Mouse (Mus musculus) CD4-positive naive resting alpha-beta T cell, adult 76 days (primary cell): Measurements from ENCODE around the gene Gm49320. TPM values are rescaled to one million over a fixed set of nuclear protein-coding genes. Genes with fewer than 3 reads are reported as not detected.

Experiments used
- total RNA-seq: library from RNA; stranded (reverse); gene quantifications from one replicate; pipeline ENCODE4 v1.2.4, GENCODE M21; 2023

The Gm49320 gene
- total RNA-seq: not detected

GRCm38 (mm10) chr8:4238434-4239192, at the start of gene Gm49320, which contains the start of gene Map2k7:
TSS of gene Gm49320 (plus strand) at chr8:4238865.
TSS of gene Map2k7 (plus strand) at chr8:4238740.

DNA sequence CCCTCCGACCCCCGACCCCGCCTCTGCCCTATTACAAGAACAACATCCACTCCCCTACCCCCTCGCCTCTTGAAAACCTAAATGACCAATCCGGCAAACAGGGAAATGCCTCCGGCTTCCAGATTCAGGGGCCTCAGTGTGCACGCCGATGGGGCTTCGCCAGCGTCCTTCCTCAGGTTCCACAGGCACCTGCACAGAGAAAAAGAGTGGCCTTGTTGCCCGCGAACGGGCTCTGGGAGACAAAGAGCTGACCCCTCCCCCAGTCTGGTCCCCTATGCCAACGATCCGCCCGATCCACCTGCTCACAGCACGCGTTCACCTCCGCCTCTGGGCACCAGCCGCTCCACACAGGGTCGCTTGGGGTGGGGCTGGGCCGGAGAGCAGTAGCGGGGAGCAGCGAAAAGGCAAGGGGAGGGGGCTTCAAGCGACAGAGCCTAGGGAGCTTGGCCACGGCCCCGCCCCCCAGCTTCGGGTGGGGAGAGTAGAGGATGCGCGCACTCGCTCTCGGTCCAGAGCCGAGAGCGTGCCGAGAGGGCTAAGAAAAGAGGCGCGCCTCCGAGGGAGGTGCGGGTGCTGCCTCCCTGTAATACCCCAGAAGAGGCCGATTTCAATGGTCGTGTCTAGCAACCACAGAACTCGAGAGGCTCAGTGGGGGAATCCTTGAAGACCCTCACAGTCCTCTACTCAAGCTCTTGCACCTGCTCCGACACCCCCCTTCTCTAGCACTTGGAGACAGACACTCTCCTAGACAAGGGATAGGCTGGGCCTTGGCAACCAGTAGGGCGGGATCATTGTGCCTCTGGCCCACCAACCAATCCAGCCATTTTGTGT, 21.7 kb upstream of the Gm49320 start, which contains the start of gene Prr36:
Gene Prr36 (minus strand): TSS at position 669 of the 831 bp plus-strand sequence.

DNA sequence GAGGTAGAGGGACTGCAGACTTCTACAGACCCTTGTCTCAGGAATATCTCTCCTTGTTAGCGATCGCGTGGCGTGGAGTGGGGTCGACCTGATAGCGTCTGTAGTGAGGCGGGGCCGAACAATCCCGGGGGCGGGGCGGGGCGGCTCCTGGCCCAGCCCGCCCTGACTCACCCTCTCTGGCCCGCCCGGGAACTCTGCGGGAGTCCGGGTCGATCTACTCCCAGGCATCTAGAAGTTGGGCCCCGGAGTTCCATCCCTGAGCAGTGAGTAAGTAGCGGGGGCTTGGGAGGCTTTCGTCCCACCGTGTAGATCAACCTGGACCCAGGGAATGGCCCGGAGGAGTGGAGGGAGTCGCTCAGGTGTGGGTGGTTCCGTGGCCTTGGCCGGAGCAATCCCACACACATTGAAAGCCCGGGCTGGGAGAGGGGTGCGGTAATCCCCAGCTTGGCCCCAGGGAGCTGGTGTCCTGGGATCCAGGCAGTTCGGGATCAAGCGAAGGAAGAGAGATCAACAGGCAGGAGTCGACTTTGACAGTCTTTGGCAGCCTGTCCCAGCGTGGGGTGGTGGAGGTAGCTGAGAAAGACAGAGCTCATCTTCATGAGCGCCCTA, 11.8 kb upstream of the Gm49320 start, which contains the start of gene Lrrc8e:
Gene Lrrc8e (plus strand): TSS at position 89 of the 609 bp plus-strand sequence.

GRCm38 (mm10) chr8:4247951-4248540, 9.4 kb downstream of the Gm49320 start, which contains the start of gene Tgfbr3l:
TSS of gene Tgfbr3l (plus strand) at chr8:4248214.

DNA sequence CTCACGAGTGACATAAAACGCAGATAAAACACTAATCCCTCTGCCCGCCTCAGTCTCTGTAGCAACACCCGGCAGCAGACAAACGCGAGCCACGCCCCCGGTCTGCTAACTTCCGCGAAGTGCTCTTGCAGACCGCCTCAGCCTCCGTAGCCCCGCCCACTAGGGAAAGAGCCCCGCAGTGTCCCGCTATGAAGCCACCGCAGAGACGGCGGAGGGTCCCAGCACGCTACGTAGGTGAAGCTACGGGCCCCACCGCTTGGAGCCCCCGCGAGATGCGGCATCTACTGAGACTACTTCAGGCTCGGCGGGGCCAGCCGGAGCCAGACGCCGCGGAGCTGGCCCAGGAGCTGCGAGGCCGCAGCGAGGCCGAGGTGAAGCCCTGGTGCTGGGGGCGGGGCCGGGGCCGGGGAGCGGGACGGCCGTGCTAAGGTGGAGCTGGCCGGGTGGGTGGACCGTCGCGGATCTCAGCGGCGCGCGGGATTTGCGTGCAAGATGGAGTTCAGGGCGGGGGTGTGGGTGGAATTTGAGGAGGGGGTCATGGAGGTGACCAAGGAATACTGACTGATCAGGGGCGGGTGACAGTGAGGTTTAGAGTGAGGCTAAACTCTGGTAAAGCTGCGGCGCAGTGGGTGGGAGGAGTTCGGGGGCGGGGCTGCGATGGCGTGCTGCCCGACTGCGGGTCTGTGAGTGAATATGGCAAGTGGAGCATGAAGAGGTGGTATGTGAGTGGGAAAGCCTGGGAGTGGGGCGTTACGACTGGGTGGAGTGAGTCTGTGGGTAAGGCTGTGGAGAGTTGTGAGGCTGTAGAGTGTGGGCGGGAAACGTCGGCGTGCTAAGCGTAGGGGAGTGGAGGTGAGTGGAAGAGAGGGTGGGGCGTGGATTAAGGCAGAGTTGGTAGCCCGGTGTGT, 14.5 kb downstream of the Gm49320 start, which contains the start of gene Snapc2:
Gene Snapc2 (plus strand): TSS at position 147 of the 908 bp plus-strand sequence.

GRCm38 (mm10) chr8:4259125-4259804, 20.6 kb downstream of the Gm49320 start, which contains the start of gene Ctxn1:
TSS of gene Ctxn1 (minus strand) at chr8:4259274.

GRCm38 (mm10) chr8:4275275-4276110, 36.8 kb downstream of the Gm49320 start, which contains the start of gene Timm44:
TSS of gene Timm44 (minus strand) at chr8:4275913.

Other genes with a start within 250 kb of the Gm49320 start
- not detected for gene Cd209f, start 133.0 kb upstream of the Gm49320 start, total RNA-seq
- gene Cd209g, start 104.8 kb upstream of the Gm49320 start, total RNA-seq: not detected
- gene Evi5l, start 72.3 kb upstream of the Gm49320 start, total RNA-seq: 16.6 TPM
- 0.21 TPM for gene Prr36, start 21.4 kb upstream of the Gm49320 start, total RNA-seq
- gene Lrrc8e, start 12.0 kb upstream of the Gm49320 start, total RNA-seq: not detected
- 149 TPM for gene Map2k7, start 125 bp upstream of the Gm49320 start, total RNA-seq
- 40.7 TPM for gene Tgfbr3l, start 9.3 kb downstream of the Gm49320 start, total RNA-seq
- gene Snapc2, start 14.2 kb downstream of the Gm49320 start, total RNA-seq: 14.4 TPM
- 1.3 TPM for gene Ctxn1, start 20.4 kb downstream of the Gm49320 start, total RNA-seq
- 77.2 TPM for gene Timm44, start 37.0 kb downstream of the Gm49320 start, total RNA-seq
- gene Ccl25, start 86.3 kb downstream of the Gm49320 start, total RNA-seq: 20.4 TPM
- 88.4 TPM for gene Elavl1, start 86.5 kb downstream of the Gm49320 start, total RNA-seq